Mouse (Mus musculus): Measurements from ENCODE around the gene Tktl1.

DNA sequence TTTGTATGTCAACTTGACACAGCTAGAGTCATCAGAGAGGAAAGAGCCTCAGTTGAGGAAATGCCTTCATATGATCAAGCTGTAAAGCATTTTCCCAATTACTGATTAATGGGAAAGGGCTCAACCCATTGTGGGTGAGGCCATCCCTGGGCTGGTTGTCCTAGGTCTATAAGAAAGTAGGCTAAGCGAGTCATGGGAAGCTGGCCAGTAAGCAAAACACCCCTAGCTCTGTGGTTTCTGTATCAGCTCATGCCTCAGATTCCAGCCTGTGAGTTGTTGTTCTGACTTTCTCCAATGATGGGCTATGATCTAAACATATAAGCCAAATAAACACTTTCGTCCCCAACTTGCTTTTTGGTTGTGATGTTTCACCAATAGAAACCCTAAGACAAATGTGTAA, 26.5 kb downstream of the Tktl1 start:
- TF ChIP-seq POLR2A (IDR thresholded peaks at IDR 0.05; ENCODE audit: low read depth, low read length) = no peak
- TF ChIP-seq CTCF (IDR thresholded peaks at IDR 0.05; ENCODE audit: borderline replicate concordance, insufficient read depth, low read length) = no peak
